Mouse (Mus musculus): ENCODE measurements at regions not wholly inside any gene's neighbourhood (a gene's known extent, or its start where the extent isn't known, plus 50 kb on each side); places are given as distances from the start of the nearest gene placed in this dataset.

DNA sequence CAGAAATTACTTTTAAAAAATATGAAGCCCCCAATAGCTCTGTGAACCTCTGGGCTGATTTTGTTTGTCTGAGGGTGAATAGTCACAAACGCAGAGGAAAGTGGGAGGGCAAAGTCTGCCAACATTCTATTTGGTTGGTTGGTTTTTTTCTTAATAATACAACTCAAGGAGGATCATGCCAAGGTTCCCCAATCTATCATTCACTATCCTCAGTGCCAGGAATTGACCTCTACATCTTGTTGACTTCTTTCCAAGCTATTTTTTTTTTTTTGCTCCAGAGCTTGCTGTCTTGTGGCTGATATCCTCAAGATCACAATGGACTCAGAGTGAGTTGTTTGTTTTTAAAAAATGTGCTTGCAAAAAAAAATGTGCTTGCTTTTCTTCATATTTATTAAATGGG is 471.2 kb downstream of the Ebf1 start:
- Histone ChIP-seq H3K27ac (ENCODE audit: control insufficient read depth, insufficient read depth, low read depth, low read length) (no peak overlapping the region), H3K4me1 (ENCODE audit: control insufficient read depth, insufficient read depth, low read length) (no peaks in the 10 kb centered on the region), H3K36me3 (ENCODE audit: control insufficient read depth, insufficient read depth, low read length) (no peaks in the 10 kb centered on the region), H3K27me3 (ENCODE audit: control insufficient read depth, insufficient read depth, low read length) (no peaks in the 10 kb centered on the region), H3K4me3 (ENCODE audit: control insufficient read depth, low read depth, low read length) (no peak overlapping the region)
- TF ChIP-seq POLR2A (IDR thresholded peaks at IDR 0.05; ENCODE audit: control insufficient read depth, low read depth, low read length) (no peak), CTCF (IDR thresholded peaks at IDR 0.05; ENCODE audit: control insufficient read depth, insufficient read depth, insufficient replicate concordance, low read depth, low read length) (no peak)

DNA sequence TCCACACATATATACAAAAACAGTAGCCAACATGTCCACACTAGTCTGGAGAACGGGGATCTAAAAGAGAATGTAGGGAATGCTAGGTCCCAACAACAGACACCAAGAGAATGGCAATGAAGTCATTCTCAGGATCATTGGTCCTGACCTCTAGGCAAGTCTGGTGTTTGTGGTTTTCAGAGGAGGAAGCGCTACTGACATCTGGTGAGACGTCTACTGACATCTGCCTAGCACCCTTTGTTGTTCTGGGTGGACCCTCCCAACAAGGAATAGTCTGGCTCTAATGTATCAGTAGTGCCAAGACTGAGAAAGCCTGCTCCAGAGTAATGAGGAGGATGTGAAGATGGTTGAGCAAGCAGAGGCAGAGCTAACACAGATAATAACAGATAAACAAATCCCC is 472.4 kb downstream of the Ebf1 start:
- H3K27me3 ChIP-seq (ENCODE audit: control insufficient read depth, insufficient read depth, low read length): no peaks in the 10 kb centered on the region
- no peaks in the 10 kb centered on the region for H3K36me3 ChIP-seq (ENCODE audit: control insufficient read depth, insufficient read depth, low read length)
- no peak overlapping the region for H3K4me3 ChIP-seq (ENCODE audit: control insufficient read depth, low read depth, low read length)
- no peaks in the 10 kb centered on the region for H3K4me1 ChIP-seq (ENCODE audit: control insufficient read depth, insufficient read depth, low read length)
- TF ChIP-seq POLR2A (IDR thresholded peaks at IDR 0.05; ENCODE audit: control insufficient read depth, low read depth, low read length): no peak
- no peak for TF ChIP-seq CTCF (IDR thresholded peaks at IDR 0.05; ENCODE audit: control insufficient read depth, insufficient read depth, insufficient replicate concordance, low read depth, low read length)
- H3K27ac ChIP-seq (ENCODE audit: control insufficient read depth, insufficient read depth, low read depth, low read length): no peak overlapping the region

DNA sequence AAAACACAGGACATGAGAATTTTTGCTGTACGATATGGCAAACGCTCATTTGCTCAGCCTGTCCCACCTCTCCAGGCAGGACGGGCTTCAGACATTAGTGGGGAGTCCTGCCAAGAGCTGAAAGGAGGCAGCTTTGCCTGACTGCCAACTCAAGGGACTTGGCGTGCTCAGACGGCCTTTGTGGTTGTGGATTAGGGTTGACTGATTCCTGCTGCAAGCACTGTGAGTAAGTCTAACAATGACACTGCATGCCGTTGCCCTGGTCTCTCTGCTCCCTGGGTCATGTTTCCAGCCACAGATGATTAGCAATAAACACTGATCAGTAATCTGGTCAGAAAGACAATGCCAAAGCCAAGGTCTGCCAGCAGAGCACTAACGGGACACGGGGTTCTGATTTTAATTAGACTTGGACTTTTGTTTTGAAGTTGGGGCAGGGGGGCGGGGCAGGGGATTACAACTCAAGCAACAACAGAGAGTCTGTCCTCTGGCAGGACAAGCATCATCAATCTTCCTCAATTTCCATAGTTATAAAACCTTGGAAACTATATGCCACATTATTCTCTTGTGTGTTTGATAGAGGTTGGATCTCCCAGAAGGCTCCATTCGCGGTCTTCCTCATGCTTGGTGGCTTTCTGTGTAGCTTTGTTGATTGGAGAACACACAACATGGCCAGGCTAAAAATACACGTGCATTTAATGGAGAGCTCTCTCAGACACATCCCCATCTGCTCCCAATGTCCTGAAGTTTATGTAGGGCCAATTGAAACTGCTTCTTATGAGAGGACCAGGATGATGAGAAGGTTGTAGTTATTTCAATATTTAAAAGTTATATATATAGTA is 486.6 kb downstream of the Ebf1 start:
- Histone ChIP-seq H3K4me3 (ENCODE audit: control insufficient read depth, low read depth, low read length) (no peak overlapping the region), H3K27me3 (ENCODE audit: control insufficient read depth, insufficient read depth, low read length) (no peaks in the 10 kb centered on the region), H3K4me1 (ENCODE audit: control insufficient read depth, insufficient read depth, low read length) (no peaks in the 10 kb centered on the region), H3K36me3 (ENCODE audit: control insufficient read depth, insufficient read depth, low read length) (no peaks in the 10 kb centered on the region), H3K27ac (ENCODE audit: control insufficient read depth, insufficient read depth, low read depth, low read length) (no peak overlapping the region; the same call in 1 of the 2 replicates)
- TF ChIP-seq CTCF (IDR thresholded peaks at IDR 0.05; ENCODE audit: control insufficient read depth, insufficient read depth, insufficient replicate concordance, low read depth, low read length) (no peak), POLR2A (IDR thresholded peaks at IDR 0.05; ENCODE audit: control insufficient read depth, low read depth, low read length) (no peak)

DNA sequence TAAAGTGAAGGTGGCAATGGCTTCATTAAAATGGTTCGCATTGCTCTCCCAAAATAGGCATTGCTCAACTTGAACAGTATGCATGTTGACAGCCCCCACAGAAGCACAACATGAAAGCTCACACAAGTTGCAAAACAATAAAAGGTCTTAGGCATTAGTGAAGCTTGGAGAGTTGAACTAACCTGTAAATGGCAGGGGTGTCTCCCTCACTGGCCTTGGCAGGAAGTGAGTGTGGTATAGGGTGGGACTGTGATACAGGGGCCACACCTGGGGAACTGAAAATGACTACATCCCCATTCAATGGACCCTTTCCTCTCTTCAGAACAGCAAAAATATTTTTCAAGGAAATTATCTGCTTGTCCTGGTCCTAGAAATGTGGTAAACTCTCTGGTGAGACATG is 499.6 kb downstream of the Ebf1 start:
- Histone ChIP-seq H3K36me3 (ENCODE audit: control insufficient read depth, insufficient read depth, low read length) (no peaks in the 10 kb centered on the region), H3K4me3 (ENCODE audit: control insufficient read depth, low read depth, low read length) (no peak overlapping the region), H3K27me3 (ENCODE audit: control insufficient read depth, insufficient read depth, low read length) (no peaks in the 10 kb centered on the region), H3K27ac (ENCODE audit: control insufficient read depth, insufficient read depth, low read depth, low read length) (no peak overlapping the region), H3K4me1 (ENCODE audit: control insufficient read depth, insufficient read depth, low read length) (no peaks in the 10 kb centered on the region)
- TF ChIP-seq CTCF (IDR thresholded peaks at IDR 0.05; ENCODE audit: control insufficient read depth, insufficient read depth, insufficient replicate concordance, low read depth, low read length): no peak
- no peak for TF ChIP-seq POLR2A (IDR thresholded peaks at IDR 0.05; ENCODE audit: control insufficient read depth, low read depth, low read length)

DNA sequence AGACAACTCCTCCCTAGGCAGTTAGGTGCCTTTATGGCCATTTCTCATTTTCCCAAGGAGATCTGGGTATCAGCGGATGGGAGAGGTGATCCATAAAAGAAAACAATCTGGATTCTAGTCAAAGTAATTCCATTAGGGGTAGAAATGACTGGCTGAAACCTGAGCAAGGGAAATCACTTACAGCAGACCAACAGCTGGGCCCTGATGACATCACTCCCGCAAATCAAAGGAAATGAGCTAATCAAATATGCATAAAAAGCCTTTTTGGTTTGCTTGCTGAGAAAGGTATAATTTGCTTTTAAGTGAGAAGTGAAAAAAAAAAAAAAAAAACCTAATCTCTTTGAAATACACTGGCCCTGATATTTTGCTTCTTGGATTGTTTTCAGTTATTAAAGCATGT is 506.2 kb downstream of the Ebf1 start:
- TF ChIP-seq POLR2A (IDR thresholded peaks at IDR 0.05; ENCODE audit: control insufficient read depth, low read depth, low read length) (no peak), CTCF (IDR thresholded peaks at IDR 0.05; ENCODE audit: control insufficient read depth, insufficient read depth, insufficient replicate concordance, low read depth, low read length) (no peak)
- H3K27me3 ChIP-seq (ENCODE audit: control insufficient read depth, insufficient read depth, low read length): no peaks in the 10 kb centered on the region
- no peak overlapping the region for H3K4me3 ChIP-seq (ENCODE audit: control insufficient read depth, low read depth, low read length)
- no peak overlapping the region for H3K27ac ChIP-seq (ENCODE audit: control insufficient read depth, insufficient read depth, low read depth, low read length)
- no peaks in the 10 kb centered on the region for H3K4me1 ChIP-seq (ENCODE audit: control insufficient read depth, insufficient read depth, low read length)
- no peaks in the 10 kb centered on the region for H3K36me3 ChIP-seq (ENCODE audit: control insufficient read depth, insufficient read depth, low read length)

DNA sequence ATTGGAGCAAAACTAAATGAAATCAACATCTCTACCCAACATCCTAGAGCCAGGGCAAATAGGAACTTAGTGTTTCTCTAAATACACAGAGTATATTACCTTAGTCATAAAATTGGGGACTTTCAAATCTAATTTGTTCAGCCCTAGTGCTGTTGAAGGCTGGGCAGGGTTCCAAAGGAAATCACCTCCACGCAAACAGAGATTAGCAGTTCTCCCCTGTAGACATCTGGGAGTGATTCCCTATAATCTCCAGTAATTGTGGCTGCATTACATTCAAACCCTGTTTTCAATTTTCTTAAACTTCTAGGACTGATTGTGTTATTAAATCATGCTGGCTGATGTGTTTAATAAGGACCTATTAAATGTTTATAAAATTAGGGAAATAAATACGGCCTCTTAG is 519.7 kb downstream of the Ebf1 start:
- no peaks in the 10 kb centered on the region for H3K4me1 ChIP-seq (ENCODE audit: control insufficient read depth, insufficient read depth, low read length)
- H3K27ac ChIP-seq (ENCODE audit: control insufficient read depth, insufficient read depth, low read depth, low read length): no peak overlapping the region
- H3K27me3 ChIP-seq (ENCODE audit: control insufficient read depth, insufficient read depth, low read length): no peaks in the 10 kb centered on the region
- H3K4me3 ChIP-seq (ENCODE audit: control insufficient read depth, low read depth, low read length): no peak overlapping the region
- no peaks in the 10 kb centered on the region for H3K36me3 ChIP-seq (ENCODE audit: control insufficient read depth, insufficient read depth, low read length)
- no peak for TF ChIP-seq CTCF (IDR thresholded peaks at IDR 0.05; ENCODE audit: control insufficient read depth, insufficient read depth, insufficient replicate concordance, low read depth, low read length)
- no peak for TF ChIP-seq POLR2A (IDR thresholded peaks at IDR 0.05; ENCODE audit: control insufficient read depth, low read depth, low read length)

DNA sequence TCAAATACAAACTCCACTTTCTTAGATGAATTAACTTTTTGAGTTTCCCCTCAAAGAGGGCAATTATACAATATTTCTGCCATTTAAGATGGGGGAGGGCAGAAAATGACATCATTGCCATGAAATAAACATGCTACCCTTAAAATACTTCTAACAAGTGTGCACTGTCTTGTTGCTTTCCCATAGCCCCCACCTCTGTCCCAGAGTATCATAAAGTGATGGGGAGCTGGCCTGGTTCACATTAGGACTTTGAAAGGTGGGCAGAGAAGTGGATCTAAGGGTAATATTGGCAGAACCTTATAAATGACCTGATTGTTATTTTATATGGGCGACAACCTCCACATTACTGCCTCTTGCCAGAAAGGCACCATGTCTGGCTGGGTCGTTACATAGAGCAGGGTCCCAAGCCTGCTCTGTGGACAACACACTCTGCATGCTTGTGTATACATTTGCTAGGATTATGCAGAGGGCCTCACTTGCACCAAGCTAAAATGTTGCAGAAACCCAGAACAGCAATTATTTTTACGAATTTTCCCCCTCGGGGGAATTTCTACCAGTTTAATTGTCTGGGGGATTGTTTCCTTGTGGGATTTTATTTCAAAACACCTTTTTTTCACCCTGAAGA is 521.3 kb downstream of the Ebf1 start:
- Histone ChIP-seq H3K4me1 (ENCODE audit: control insufficient read depth, insufficient read depth, low read length) (no peaks in the 10 kb centered on the region), H3K4me3 (ENCODE audit: control insufficient read depth, low read depth, low read length) (no peak overlapping the region), H3K27me3 (ENCODE audit: control insufficient read depth, insufficient read depth, low read length) (no peaks in the 10 kb centered on the region), H3K27ac (ENCODE audit: control insufficient read depth, insufficient read depth, low read depth, low read length) (no peak overlapping the region), H3K36me3 (ENCODE audit: control insufficient read depth, insufficient read depth, low read length) (no peaks in the 10 kb centered on the region)
- TF ChIP-seq CTCF (IDR thresholded peaks at IDR 0.05; ENCODE audit: control insufficient read depth, insufficient read depth, insufficient replicate concordance, low read depth, low read length) (no peak), POLR2A (IDR thresholded peaks at IDR 0.05; ENCODE audit: control insufficient read depth, low read depth, low read length) (no peak)
